Mouse (Mus musculus) heart, embryonic 10.5 days (tissue): ENCODE data around the gene Spock2. TPM values are rescaled to one million over a fixed set of nuclear protein-coding genes. Genes with fewer than 3 reads are reported as not detected.

Experiments used
- DNase-seq: peaks from one replicate; pipeline ENCODE4 v3.0.0-alpha.2; 2017; ENCODE audit warnings: low spot score
- H3K27ac ChIP-seq: fragments of 300-500 bp; sonication (generic); 2 replicates; pipeline ENCODE4 v1.5.1; 2016; ENCODE audit warnings: mild to moderate bottlenecking
- H3K27me3 ChIP-seq: fragments of 300-500 bp; sonication (generic); 2 replicates; pipeline ENCODE4 v1.6.1; 2016; ENCODE audit warnings: mild to moderate bottlenecking; ENCODE audit not compliant: poor library complexity, insufficient read depth, severe bottlenecking
- H3K36me3 ChIP-seq: fragments of 300-500 bp; sonication (generic); 2 replicates; pipeline ENCODE4 v1.6.1; 2016; ENCODE audit warnings: mild to moderate bottlenecking, moderate library complexity
- H3K4me1 ChIP-seq: fragments of 300-500 bp; sonication (generic); 2 replicates; pipeline ENCODE4 v1.6.1; 2016; ENCODE audit warnings: mild to moderate bottlenecking
- H3K4me3 ChIP-seq: fragments of 300-500 bp; sonication (generic); 2 replicates; pipeline ENCODE4 v1.5.1; 2016; ENCODE audit warnings: mild to moderate bottlenecking, moderate library complexity
- H3K9me3 ChIP-seq: fragments of 300-500 bp; sonication (generic); 2 replicates; pipeline ENCODE4 v1.6.1; 2016; ENCODE audit warnings: mild to moderate bottlenecking, moderate library complexity
- WGBS: fragments of 180-500 bp; shearing (Covaris S2); methylation state at CpG from one replicate; pipeline ENCODE4 v1.1.7; 2016; 5-methylcytosine and 5-hydroxymethylcytosine counted together
- polyA plus RNA-seq: library from polyadenylated mRNA; unstranded; fragments of >200 nt; fragmentation: Nextera tagmentation; extraction: Ambion mirVana; gene quantifications from 2 replicates; pipeline ENCODE4 v1.2.1, GENCODE M21; 2016

Spock2 gene
- polyA plus RNA-seq, 1 experiment from 2014 or later, result 0.65 TPM

DNA sequence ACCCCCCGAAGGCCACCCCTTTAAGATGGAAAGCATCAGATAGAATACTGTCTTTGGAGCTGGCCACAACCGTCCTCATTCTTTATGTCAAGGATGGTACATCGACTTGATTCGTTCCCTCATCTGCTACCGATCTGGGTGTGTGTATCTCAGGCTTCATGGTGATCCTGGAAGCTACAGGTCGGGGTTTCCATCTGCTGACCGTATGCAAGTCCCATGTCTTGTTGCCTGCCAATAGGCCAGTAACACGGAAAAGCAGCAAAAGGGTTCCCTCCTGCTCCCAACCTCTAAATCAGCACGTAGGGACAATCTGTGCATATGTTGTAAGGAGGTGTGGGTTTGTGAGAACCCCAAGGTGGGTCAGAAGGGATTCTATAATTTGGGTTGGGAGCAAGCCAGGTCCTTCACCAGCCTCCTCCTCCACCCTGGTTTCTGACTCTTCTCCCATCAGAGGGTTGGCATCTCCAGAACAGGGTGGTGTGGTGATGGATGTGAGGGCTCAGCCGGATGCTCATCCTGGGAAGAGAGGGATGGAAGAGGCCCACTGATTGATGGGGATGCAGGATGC lies 5.0 kb downstream of the Spock2 start:
- Histone ChIP-seq H3K36me3 (no peaks in the 10 kb centered on the region), H3K27ac (no peak overlapping the region), H3K9me3 (no peaks in the 10 kb centered on the region), H3K4me3 (no peak overlapping the region), H3K4me1 (peaks cover 27% of the 10 kb centered on the region), H3K27me3 (peaks cover 95% of the 10 kb centered on the region)
- no peak for DNase-seq
- 79% methylated on average over 10 of the region's 10 CpGs for WGBS

DNA sequence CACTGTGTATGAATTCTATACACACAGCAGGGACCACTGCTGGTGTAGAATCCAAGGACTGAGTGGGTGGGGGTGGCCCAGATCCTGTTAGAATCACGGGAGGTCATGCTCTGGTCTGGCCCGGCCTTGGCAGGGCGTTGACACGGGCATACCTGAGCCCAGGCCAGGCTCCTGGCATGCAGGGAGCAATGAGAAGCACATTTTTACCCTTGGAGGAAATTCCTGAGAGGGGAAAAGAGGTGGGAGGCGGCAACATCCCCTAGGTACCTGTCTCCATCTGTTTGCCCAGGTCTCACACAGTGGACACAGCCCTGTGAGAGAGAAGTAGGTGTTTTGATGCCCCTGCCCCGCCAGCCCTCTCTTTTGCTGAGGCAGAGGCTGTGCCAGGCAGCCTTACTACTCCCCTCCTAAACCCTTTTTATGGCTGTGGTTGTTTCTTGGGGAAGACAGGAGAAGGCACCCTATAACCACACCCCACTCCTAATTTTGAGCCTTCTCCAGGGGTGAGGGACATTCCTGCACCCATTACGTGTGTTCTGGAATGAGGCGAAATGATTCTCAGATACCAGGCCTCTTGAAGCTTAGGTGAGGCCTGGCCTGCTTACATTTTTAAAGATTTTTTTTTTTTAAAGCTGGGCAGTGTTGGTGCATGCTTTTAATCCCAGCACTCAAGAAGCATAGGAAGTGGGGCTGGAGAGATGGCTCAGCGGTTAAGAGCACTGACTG lies 8.1 kb downstream of the Spock2 start:
- Histone ChIP-seq H3K27me3 (peaks cover 95% of the 10 kb centered on the region), H3K27ac (no peak overlapping the region), H3K4me1 (peaks cover 33% of the 10 kb centered on the region), H3K36me3 (no peaks in the 10 kb centered on the region), H3K4me3 (no peak overlapping the region), H3K9me3 (no peaks in the 10 kb centered on the region)
- WGBS, result 83% methylated on average over 9 of the region's 9 CpGs
- no peak for DNase-seq

DNA sequence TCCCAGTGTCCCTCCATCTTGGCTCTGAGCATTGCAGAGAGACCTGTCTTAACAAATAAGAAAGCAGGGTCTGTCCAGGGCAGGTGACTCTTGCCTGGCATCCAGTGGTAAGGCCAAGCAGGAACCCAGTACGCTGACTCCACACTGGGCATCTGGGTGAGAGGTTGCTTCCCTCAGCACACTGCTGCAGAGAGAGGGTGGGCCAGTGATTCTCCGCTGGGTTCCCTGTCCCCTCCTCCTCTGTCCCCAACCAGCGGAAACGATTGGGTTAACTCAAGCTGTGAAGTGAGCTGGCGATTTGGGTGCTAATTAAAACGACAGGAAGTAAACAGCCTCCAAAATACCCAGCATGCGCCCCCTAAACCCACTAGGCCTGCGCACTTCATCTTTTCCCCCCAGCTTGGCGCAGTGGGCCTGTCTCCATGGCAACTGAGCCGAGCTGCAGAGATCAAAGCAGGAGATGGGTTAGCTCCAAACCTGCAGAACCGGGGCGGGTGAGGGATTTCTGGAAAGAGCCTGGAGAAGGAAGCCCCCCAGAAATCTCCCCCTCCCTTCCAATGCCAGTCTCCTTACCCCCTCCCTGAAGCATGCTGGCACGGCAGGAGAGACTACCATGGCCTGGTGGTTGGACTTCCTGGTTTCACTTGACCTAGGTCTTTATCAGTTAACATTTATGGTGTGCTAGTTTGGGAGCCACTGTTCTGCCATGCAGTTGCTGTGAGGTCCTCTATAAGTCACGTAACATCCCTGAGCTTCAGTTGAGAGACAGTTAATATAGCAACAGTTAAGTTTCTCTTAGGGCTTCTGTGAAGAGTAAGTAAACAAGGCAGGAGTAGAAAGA lies 9.5 kb downstream of the Spock2 start:
- Histone ChIP-seq H3K27me3 (peaks cover 95% of the 10 kb centered on the region), H3K27ac (no peak overlapping the region), H3K9me3 (no peaks in the 10 kb centered on the region), H3K4me3 (peak overlapping the region; percentile 13; the same call in 1 of the 2 replicates), H3K36me3 (no peaks in the 10 kb centered on the region), H3K4me1 (peaks cover 35% of the 10 kb centered on the region)
- no peak for DNase-seq
- 7% methylated on average over 14 of the region's 14 CpGs for WGBS

DNA sequence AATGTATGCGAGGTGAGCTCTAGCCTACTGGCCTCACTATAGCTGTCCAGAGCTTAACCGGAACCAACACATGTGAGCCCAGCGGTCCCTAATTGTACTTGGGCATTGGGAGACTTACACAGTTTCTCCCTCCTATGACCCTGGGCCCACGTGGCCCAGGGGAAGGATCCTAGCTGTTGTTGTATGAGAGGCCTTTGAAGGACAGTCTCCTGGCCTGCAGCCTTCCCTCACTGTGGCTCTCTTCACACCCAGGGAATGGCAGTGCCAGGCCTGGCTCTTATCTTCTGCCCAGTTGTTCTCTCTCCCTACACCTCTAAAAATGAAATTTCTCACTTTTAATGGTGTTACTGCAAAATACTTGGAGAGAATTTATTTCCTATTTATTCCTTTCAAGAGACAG lies 11.0 kb downstream of the Spock2 start:
- WGBS, result 40% methylated on average over 4 of the region's 4 CpGs
- Histone ChIP-seq H3K4me3 (no peak overlapping the region), H3K27me3 (peaks cover 95% of the 10 kb centered on the region), H3K27ac (no peak overlapping the region), H3K4me1 (peaks cover 35% of the 10 kb centered on the region), H3K36me3 (no peaks in the 10 kb centered on the region), H3K9me3 (no peaks in the 10 kb centered on the region)
- no peak for DNase-seq

DNA sequence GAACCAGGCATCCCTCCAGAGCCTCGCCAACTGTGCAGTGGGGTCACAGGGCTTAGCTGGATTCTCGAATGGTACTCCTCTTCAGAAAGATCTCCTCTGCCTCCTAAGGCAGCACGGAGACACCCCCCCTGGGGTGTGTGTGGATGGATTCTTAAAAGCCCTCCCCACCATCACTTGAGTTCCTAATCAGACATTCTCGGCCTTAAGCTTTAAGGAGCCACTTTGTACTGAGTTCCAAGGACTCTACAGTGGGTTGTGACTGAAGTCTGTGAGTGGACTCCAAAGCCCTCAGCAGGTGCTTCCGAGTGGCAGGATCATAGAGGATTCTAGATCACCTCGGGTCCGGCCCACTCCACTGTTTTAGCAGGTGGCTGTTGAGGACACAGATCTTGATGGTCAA lies 12.4 kb downstream of the Spock2 start:
- Histone ChIP-seq H3K27me3 (peaks cover 90% of the 10 kb centered on the region), H3K9me3 (no peaks in the 10 kb centered on the region), H3K36me3 (no peaks in the 10 kb centered on the region), H3K27ac (no peak overlapping the region), H3K4me3 (no peak overlapping the region), H3K4me1 (peaks cover 35% of the 10 kb centered on the region)
- WGBS, result 51% methylated on average over 7 of the region's 7 CpGs
- DNase-seq, result no peak

DNA sequence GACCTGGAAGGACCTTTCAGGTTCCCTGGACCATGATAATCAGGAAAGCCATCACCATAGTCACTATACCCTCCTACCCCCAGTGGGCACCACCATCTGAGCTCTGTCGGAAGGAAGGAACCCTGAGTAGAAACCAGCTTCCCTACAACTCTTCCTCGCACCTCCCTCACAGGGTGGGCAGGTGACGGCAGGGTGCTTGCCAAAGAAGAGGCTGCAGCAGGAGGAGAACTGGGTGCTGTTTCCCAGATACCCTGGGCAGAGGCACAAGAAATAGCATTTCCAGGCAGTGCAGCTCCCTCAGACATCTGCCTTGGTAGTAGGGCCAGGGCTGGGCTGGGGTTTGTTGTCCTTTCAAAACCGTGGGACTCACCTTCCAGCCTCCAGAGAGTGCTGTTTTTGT lies 14.6 kb downstream of the Spock2 start:
- WGBS, result 76% methylated on average over 4 of the region's 4 CpGs
- Histone ChIP-seq H3K9me3 (no peaks in the 10 kb centered on the region), H3K4me1 (peaks cover 34% of the 10 kb centered on the region), H3K4me3 (no peak overlapping the region), H3K27me3 (peaks cover 75% of the 10 kb centered on the region), H3K36me3 (no peaks in the 10 kb centered on the region), H3K27ac (no peak overlapping the region)
- DNase-seq, result no peak

- 62% methylated on average over 6 of the region's 6 CpGs for WGBS
- H3K27ac ChIP-seq, result no peak overlapping the region
- H3K4me1 ChIP-seq, result peaks cover 10% of the 10 kb centered on the region; the same call in 1 of the 2 replicates
- no peaks in the 10 kb centered on the region for H3K9me3 ChIP-seq
- H3K4me3 ChIP-seq, result no peak overlapping the region
- no peak for DNase-seq
- H3K27me3 ChIP-seq, result peaks cover 69% of the 10 kb centered on the region
- H3K36me3 ChIP-seq, result no peaks in the 10 kb centered on the region
Observed at GRCm38 (mm10) chr10:60124078-60124477, 18.1 kb downstream of the Spock2 start.

GRCm38 (mm10) chr10:60125529-60126327 lies 19.7 kb downstream of the Spock2 start:
- 21% methylated on average over 22 of the region's 22 CpGs for WGBS
- Histone ChIP-seq H3K4me3 (peak overlapping the region; percentile 37), H3K9me3 (no peaks in the 10 kb centered on the region), H3K27ac (no peak overlapping the region), H3K4me1 (peaks cover 8% of the 10 kb centered on the region; the same call in 1 of the 2 replicates), H3K27me3 (peaks cover 69% of the 10 kb centered on the region), H3K36me3 (no peaks in the 10 kb centered on the region)
- no peak for DNase-seq

DNA sequence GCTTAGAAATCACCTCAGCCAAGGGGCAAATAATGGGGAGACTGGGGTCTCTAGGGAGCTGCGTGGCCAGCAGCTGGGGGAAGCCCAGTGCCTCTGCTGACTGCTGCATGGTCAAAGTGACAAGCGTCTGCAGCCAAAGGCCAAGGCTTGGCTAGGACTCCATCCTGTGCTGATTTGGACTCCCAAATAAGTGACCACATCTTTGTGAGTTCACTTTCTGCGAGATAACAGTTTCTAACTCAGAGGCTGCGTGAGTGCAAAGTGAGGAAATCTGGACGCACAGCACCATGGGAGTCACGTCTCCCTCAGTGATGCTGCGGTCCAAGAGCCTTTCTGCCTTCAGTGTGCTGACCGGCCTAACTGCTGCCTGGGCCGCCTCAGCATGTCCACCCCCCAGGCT lies 22.3 kb downstream of the Spock2 start:
- H3K27me3 ChIP-seq, result peaks cover 72% of the 10 kb centered on the region
- no peaks in the 10 kb centered on the region for H3K36me3 ChIP-seq
- peaks cover 9% of the 10 kb centered on the region; the same call in 1 of the 2 replicates for H3K4me1 ChIP-seq
- H3K4me3 ChIP-seq, result no peak overlapping the region
- no peak for DNase-seq
- H3K9me3 ChIP-seq, result no peaks in the 10 kb centered on the region
- WGBS, result 72% methylated on average over 9 of the region's 9 CpGs
- no peak overlapping the region for H3K27ac ChIP-seq

DNA sequence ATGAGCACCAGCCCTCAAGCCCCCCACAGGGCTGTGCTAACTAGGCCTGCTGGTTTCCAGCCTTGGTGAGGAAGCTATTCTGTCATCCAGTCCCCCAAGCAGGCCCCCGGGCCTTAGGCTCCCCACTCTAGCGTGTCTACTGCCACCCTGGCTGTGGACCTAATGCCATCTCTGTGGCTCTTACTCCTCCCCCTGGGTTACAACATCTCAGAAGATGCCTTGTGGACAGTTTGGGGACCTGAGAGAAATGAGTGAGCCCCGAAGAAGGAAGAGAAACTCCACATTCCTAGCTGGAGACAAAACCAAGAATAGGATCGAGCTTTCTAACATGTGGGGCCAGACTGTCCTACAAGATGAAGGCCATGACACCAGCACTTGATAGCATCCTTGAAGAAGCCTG lies 24.5 kb downstream of the Spock2 start:
- Histone ChIP-seq H3K4me3 (no peak overlapping the region), H3K27me3 (peaks cover 88% of the 10 kb centered on the region), H3K4me1 (peaks cover 21% of the 10 kb centered on the region), H3K27ac (no peak overlapping the region), H3K36me3 (no peaks in the 10 kb centered on the region), H3K9me3 (no peaks in the 10 kb centered on the region)
- DNase-seq, result no peak
- WGBS, result 81% methylated on average over 4 of the region's 4 CpGs

GRCm38 (mm10) chr10:60133501-60133900 lies 27.5 kb downstream of the Spock2 start:
- DNase-seq, result no peak
- Histone ChIP-seq H3K9me3 (no peaks in the 10 kb centered on the region), H3K27ac (0 out of 2 replicates have a peak overlapping the region, but pooled peaks have one; percentile 22), H3K27me3 (peaks cover 61% of the 10 kb centered on the region), H3K36me3 (no peaks in the 10 kb centered on the region), H3K4me3 (no peak overlapping the region), H3K4me1 (peaks cover 13% of the 10 kb centered on the region)
- WGBS, result 27% methylated on average over 6 of the region's 6 CpGs

GRCm38 (mm10) chr10:60134201-60134600 lies 28.2 kb downstream of the Spock2 start:
- no peak overlapping the region for H3K27ac ChIP-seq
- H3K4me3 ChIP-seq, result no peak overlapping the region
- DNase-seq, result no peak
- WGBS, result 42% methylated on average over 9 of the region's 9 CpGs
- H3K36me3 ChIP-seq, result no peaks in the 10 kb centered on the region
- peaks cover 13% of the 10 kb centered on the region for H3K4me1 ChIP-seq
- H3K9me3 ChIP-seq, result no peaks in the 10 kb centered on the region
- H3K27me3 ChIP-seq, result peaks cover 57% of the 10 kb centered on the region
